Mouse (Mus musculus) E14TG2a.4 (cell line): ENCODE data around the gene Arel1.

Experiments
- CTCF ChIP-seq: conservative IDR thresholded peaks from 2 replicates; pipeline ENCODE4 v1.5.1; 2014; ENCODE audit warnings: low read length
- NANOG ChIP-seq: IDR thresholded peaks from 2 replicates; pipeline ENCODE4 v1.6.1; 2014; ENCODE audit warnings: borderline replicate concordance, low read length, mixed read lengths
- POU5F1 ChIP-seq: IDR thresholded peaks from 2 replicates; pipeline ENCODE4 v1.6.1; 2014; ENCODE audit warnings: low read length, borderline replicate concordance

DNA sequence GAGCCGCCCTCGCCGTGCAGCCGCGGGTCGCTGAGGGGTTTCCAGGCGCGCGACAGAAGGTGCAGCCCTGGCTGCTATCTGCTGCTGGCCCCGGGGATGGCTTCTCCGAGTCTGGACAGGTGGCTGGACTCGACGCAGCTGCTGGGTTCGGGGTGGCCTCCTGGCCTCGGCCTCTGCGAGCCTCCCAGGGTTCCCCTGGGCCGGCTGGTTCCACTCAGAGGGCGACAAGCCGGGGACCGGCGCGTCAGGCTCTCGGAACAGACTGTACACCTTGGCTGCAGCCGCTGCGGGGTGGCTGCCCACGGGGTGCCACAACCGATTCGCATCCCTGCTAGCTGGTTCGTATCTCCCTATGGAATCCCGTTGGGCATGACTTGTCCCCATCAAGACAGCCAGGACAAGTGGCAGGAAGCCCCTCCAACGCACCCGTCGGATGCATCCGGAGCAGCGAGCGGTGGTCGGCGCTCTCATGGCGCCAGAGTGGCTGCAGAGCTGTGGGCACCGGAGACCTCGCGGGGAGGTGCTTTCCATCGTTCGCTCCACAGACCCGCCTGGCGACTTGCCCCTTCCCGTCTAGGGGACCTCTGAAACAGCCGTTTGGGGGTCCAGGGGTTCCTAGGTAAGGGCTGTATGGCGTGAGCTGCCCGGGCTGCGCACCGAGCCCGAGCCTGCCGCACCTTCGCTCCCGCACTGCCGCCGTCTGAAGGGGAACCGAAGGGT lies 94.8 kb downstream of the Arel1 start:
- TF ChIP-seq CTCF (no peak), POU5F1 (no peak), NANOG (no peak)
